Mouse (Mus musculus) heart, adult 2 months (tissue): Measurements from ENCODE around the gene Gm45234.

ENCODE experiments used
- CTCF ChIP-seq: fragments of 200-600 bp; IDR thresholded peaks from 2 replicates; pipeline ENCODE4 v1.8.1; 2022; ENCODE audit warnings: antibody characterized with exemption, mild to moderate bottlenecking, moderate library complexity
- EP300 ChIP-seq: fragments of 200-500 bp; IDR thresholded peaks from 2 replicates; pipeline ENCODE4 v1.6.1; 2011; ENCODE audit warnings: low read depth, low read length, control low read depth; ENCODE audit not compliant: insufficient read depth
- POLR2A ChIP-seq: fragments of 200-500 bp; IDR thresholded peaks from 2 replicates; pipeline ENCODE4 v1.6.1; 2011; ENCODE audit warnings: mild to moderate bottlenecking, low read depth, low read length, control low read depth; ENCODE audit not compliant: insufficient read depth

DNA sequence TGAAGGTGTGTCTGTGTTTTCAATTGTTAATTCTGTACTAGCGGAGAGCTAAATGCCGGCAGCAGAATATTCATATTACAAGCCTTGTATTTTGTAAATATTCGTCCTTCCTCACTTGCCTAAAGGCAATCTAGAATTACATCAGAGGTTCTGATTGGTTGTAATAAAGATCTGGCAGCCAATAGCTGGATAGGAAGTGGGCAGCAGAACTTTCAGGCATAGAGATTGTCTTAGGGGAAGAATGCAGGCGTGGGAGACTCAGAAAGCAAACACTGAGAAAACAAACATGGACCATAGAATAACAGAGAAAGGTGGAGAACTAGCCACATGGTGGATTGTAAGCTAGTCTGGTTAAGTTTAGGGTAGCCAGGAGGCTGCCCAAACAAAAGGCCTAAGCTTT is 34.3 kb upstream of the Gm45234 start:
- no peak for TF ChIP-seq EP300
- no peak for TF ChIP-seq POLR2A
- TF ChIP-seq CTCF: no peak
